Mouse (Mus musculus) left cerebral cortex, adult 11 months (tissue): ENCODE measurements around the gene Olfr807.

Source experiments
- DNase-seq: peaks from one replicate; pipeline ENCODE4 v3.0.0; 2022; ENCODE audit warnings: low spot score

The Olfr807 gene

DNA sequence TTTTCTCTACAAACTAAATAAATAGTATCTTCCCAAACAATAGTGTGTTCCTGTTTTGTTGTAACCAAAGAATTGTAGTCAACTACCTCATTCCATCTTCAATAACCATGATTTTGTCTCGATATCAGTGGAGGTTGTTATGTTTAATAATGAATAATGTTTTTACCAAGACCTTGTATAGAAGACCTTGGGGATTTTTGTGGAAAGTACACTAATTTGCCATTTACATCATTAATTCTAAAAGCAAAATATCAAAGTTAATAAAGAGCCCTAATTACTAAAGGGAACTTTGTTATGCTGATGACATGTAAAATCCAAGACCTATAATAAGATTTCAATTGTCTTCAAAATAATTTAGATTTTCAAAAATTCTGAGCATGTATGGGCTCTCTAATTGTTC, at the start of gene Olfr807:
Gene Olfr807, minus strand, starts transcription at position 101 of the 400 bp plus-strand sequence.
- DNase-seq = no peak

DNA sequence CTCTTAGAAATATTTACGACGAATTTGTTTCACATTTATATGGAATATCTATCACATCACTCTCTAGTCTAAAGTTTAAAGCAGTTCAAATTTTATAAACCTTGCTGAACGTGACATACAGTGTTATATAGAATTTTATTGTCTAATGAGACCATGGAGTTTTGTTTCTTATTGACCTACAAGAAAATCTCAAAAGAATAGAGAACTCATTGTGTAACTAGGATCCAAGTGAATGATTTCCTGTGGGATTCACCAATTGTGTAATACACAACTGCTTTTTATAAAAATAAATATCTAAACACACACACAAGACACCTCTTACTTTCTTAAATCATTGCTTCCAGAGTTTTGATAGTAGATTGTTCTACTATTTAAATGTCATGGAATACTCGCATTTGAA, 46.7 kb upstream of the Olfr807 start, which contains the start of gene Olfr811:
Gene Olfr811, minus strand, starts transcription at position 101 of the 400 bp plus-strand sequence.
- no peak for DNase-seq

DNA sequence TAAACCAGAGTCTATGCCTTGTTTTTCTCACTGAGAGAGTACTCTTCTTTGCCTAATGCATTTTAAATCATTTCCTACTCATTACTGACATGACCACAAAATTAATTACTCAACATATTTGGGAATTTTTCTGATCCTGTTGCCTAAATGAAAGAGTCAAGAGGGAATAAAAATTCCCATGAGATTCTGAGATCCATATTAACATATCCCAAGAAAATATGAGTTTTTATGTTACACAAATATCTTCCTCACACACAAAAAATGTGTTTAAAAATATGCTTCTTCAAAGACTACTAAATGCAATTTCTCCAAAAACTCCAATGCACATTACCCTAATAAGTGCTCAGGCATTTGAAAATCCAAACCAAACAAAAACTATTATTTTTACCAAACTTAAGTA, 37.2 kb upstream of the Olfr807 start, which contains the start of gene Olfr810:
Gene Olfr810, minus strand, starts transcription at position 101 of the 400 bp plus-strand sequence.
- no peak for DNase-seq

DNA sequence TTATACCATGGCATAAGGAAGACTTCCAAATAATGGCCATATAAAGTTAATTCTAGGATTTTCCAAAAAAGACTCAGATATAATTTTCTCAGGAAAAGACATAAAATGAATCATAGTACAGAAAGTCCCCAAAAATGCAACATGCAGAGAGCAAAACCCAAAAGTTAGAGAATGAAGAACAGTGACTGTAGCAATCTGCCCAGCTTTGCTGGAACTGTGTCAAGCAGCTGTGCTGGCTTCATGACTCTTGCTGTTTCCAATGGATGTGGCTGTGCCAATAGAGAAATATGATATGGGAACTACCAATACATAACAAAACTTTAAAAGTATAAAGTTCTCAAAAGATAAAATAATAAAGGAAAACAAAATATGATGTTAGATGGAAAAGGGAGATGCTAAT, 20.5 kb upstream of the Olfr807 start:
- DNase-seq = no peak

DNA sequence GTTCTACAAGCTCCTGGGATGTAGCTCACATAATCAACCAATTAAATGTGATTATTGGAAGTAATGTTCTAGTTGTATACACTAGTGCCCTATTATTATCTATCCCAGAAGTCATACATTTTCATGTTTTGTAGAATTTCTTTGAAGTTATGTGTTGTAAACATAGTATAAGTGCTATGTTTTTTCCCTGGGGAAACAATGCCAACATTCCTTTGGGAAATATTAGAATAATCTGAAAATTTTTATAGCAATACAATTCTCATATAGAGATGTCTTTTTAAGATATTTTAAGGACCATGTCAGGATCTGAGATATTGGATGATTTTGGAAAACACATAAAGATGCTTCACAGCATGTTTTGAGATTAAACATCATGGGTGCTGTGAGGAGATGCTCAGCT, 16.7 kb upstream of the Olfr807 start, which contains the start of gene Olfr809:
Gene Olfr809, plus strand, starts transcription at position 301 of the 400 bp plus-strand sequence.
- DNase-seq = no peak

DNA sequence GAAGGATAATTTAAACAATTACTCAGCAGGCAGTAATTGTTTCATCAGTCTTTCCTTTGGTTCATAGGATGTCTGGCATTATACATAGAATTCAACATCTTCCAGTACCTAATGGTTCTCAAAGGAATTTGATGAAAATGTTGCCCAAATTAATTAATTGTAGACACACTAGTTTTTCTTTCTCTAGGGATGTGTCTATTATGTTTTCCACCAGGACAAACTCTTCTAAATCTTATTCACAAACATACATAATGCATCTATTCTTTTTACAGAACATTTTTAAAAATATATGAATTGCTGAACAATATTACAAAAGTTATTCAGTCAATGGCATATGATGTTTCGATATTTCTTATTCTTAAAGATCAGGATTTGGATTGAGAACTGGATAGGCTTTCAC, 7.6 kb upstream of the Olfr807 start, which contains the start of gene Olfr808:
Gene Olfr808, plus strand, starts transcription at position 301 of the 400 bp plus-strand sequence.
- no peak for DNase-seq

DNA sequence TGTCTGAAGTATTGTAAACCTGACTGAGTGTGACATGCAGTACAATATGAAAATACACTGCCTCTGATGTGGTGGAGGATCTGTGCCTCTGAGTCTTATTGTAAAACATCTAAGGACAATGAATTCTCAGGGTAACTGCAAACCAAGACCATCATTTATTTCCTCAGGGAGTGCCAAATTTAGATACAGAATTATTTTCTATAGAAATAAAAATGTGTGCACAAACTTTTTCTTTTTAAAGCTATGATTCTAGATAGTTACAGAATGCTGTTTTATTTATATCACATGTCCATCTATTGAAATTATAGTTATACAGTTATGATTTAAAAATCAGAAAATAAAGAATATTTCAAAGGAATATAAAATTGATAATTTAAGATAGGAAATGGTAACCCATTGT, 15.8 kb downstream of the Olfr807 start, which contains the start of gene Olfr806:
Gene Olfr806, minus strand, starts transcription at position 101 of the 400 bp plus-strand sequence.
- no peak for DNase-seq

DNA sequence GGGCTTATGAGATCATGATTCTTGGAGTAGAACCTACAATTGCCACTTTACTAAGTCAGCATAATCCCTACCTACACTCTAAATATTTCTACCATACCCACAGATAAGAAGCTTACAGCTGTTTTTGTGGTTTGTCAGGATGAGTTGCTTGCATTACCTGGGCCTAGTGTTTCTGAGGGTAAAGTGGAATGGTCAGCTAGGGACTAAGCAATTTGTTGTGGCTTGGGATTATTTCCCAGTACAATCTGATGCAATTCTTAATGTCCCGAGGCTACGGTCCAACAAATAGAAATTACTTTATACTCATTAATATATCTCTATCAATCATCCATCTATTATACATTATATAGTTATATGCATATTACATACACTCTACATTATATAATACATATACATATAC, 28.3 kb downstream of the Olfr807 start, which contains the start of gene Olfr805:
Gene Olfr805, minus strand, starts transcription at position 101 of the 400 bp plus-strand sequence.
- no peak for DNase-seq
